Mouse (Mus musculus) mouse embryonic stem cell (cell line): ENCODE results near the gene Fmo5.

Experiments used
- in situ Hi-C, 2 experiments: fragments of 300-500 bp; cut with MboI; formaldehyde crosslinking; loops; 1 replicate in 1 of 2; 3 replicates in 1 of 2; pipeline ENCODE4 v1.14.3; 2019 to 2020; ENCODE audit warnings: low sequenced_read_pairs in 2 of 2, low pct_unique_long_range_greater_than_20kb in 1 of 2, mixed read lengths in 1 of 2; ENCODE audit not compliant: unreplicated experiment in 1 of 2

The Fmo5 gene

DNA sequence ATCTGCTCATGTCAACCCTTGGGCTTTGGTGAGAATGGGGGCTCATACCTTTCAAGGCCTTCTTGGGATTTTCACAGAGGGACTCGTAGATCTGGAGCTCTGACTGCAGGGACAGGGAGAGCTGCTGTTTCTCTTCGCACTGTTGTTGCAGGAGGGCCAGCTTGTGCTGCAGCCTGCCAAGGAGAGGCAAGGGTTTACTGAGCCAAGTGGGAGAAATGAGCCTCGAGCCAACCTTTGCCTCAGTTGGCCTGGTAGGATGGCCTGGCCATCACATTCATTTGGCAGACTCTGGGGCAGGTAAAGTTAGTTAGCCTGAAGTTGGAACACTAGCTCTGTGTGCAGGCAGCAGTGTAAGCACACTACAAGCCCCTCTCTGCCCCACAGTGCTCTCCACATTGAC is 70.5 kb downstream of the Fmo5 start:
- in situ Hi-C loops, result loop anchor here (10.0 to 25.0 kb wide), 2 partner anchors 166 to 188 kb away; partner anchors contain the start of gene Pde4dip (in 1 of the 2)

DNA sequence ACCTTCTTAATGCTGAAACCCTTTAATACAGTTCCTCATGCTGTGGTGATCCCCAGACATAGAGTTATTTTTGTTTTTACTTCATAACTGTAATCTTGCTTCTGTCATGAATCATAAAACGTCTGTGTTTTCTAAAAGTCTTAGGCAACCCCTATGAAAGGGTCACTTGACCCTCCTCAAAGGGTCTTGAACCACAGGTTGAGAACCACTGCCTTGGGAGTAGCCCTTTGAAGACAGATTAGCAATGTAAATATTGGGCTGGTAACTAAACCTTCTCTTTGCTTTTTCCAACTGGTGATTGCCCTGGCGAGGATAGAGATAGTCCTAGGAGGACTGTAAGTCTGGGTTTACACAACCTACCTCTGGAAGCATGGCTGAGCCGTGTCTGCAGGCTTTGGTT is 72.6 kb downstream of the Fmo5 start:
- in situ Hi-C loops, result no loop called here

DNA sequence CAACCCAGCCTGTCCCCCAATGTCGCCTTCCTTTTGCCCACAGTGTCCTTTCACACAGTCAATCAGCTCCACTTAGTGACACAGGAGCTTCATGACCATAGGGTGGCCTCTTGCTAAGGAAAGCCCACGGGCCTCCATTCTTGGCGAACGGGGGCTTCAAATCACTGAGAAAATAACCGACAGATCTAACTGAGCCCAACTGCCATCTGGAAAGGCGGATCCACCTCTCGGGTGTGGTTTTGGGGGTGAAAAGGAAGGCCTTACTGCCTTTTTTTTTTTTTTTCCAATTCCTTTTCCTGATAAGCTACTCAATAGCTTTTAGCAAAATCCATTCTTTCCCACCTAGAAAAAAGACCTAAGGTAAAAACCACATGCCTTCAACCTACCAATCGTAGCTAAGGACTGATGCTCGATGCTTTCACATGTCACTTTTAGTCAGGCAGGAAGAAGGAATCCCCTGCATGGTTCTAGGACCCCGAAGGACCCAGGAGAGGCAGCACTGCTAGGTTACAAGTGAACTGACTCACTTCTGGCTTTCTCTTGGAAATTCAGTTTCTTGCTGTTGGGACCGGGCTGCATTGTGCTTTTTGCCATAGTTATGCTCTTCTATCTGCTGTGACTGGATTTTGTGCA is 74.0 kb downstream of the Fmo5 start:
- in situ Hi-C loops, result no loop called here
